In the genomic region with DNA sequence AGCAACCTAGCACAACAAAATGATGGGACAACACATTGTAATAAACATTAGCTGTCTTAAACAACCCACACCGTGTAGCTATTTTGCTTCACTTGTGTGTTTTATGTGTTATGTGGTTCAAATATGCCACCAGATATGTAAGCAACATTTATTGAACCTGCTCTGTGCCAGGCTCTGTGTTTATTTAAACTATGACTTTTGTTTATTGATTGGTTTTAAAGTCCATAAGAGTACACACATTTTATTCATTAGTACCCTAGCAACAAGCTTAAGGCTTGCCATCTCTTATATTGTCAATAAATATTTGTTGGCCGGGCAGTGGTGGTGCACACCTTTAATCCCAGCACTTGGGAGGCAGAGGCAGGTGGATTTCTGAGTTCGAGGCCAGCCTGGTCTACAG, we compare ENCODE assay signal across 31 mouse cellular contexts. TPM values are rescaled to one million over a fixed set of nuclear protein-coding genes. Genes with fewer than 3 reads are reported as not detected.
"Had no signal": no experiment of that assay in that cellular context is flagged by ENCODE, and none has a peak within 500 bp of the region (broad histone marks: within the 10 kb centered on the region; RNA-seq: fewer than 3 reads in every experiment).

No protein-coding gene starts in this region.

- H3K27me3 ChIP-seq: embryonic facial prominence, embryonic 12.5 days; embryonic facial prominence, embryonic 13.5 days; embryonic facial prominence, embryonic 15.5 days; forebrain, embryonic 12.5 days; forebrain, embryonic 13.5 days; forebrain, embryonic 15.5 days had no signal

- DNase-seq: cerebellum, adult 2 months; cerebellum, adult 8-10 months; cerebellum, adult 9-10 months; cerebellum, adult 9-11 months; cerebellum, postnatal 10 days; cerebellum, postnatal 14 days; cerebellum, postnatal 25 days; cerebellum, postnatal 36 days; embryo, embryonic 11 days; forebrain, postnatal 0 days; gastrocnemius, adult 2 months; gastrocnemius, postnatal 10 days; gastrocnemius, postnatal 14 days; gastrocnemius, postnatal 25 days; gastrocnemius, postnatal 36 days; heart, adult 11 months; heart, adult 18-20 months; heart, adult 2 months had no signal

- H3K9ac ChIP-seq: embryonic facial prominence, embryonic 12.5 days; embryonic facial prominence, embryonic 13.5 days; embryonic facial prominence, embryonic 15.5 days; forebrain, embryonic 12.5 days; forebrain, embryonic 13.5 days; forebrain, embryonic 15.5 days; forebrain, postnatal 0 days had no signal

- H3K4me1 ChIP-seq: embryonic facial prominence, embryonic 10.5 days; embryonic facial prominence, embryonic 12.5 days; embryonic facial prominence, embryonic 13.5 days; embryonic facial prominence, embryonic 15.5 days; forebrain, embryonic 10.5 days; forebrain, embryonic 12.5 days; forebrain, embryonic 13.5 days; forebrain, embryonic 15.5 days had no signal

- H3K27ac ChIP-seq: embryonic facial prominence, embryonic 10.5 days; embryonic facial prominence, embryonic 12.5 days; embryonic facial prominence, embryonic 13.5 days; embryonic facial prominence, embryonic 15.5 days; forebrain, embryonic 10.5 days; forebrain, embryonic 12.5 days; forebrain, embryonic 13.5 days; forebrain, embryonic 15.5 days; gastrocnemius, adult 2 months; heart, adult 2 months had no signal

- H3K4me3 ChIP-seq: embryonic facial prominence, embryonic 10.5 days; embryonic facial prominence, embryonic 12.5 days; embryonic facial prominence, embryonic 13.5 days; embryonic facial prominence, embryonic 15.5 days; erythroblast, embryonic 14.5 days; forebrain, embryonic 10.5 days; forebrain, embryonic 12.5 days; forebrain, embryonic 13.5 days; forebrain, embryonic 15.5 days; gastrocnemius, adult 2 months; heart, adult 2 months had no signal

- H3K36me3 ChIP-seq: embryonic facial prominence, embryonic 10.5 days; embryonic facial prominence, embryonic 12.5 days; embryonic facial prominence, embryonic 13.5 days; embryonic facial prominence, embryonic 15.5 days; forebrain, embryonic 10.5 days; forebrain, embryonic 12.5 days; forebrain, embryonic 15.5 days had no signal

- ATAC-seq: forebrain, embryonic 13.5 days; forebrain, embryonic 14.5 days; forebrain, embryonic 15.5 days; forebrain, embryonic 16.5 days; forebrain, postnatal 0 days had no signal

- H3K4me2 ChIP-seq: embryonic facial prominence, embryonic 12.5 days; embryonic facial prominence, embryonic 13.5 days; embryonic facial prominence, embryonic 15.5 days; forebrain, embryonic 12.5 days; forebrain, embryonic 13.5 days; forebrain, embryonic 15.5 days had no signal

- H3K9me3 ChIP-seq: embryonic facial prominence, embryonic 10.5 days; embryonic facial prominence, embryonic 12.5 days; embryonic facial prominence, embryonic 13.5 days; embryonic facial prominence, embryonic 15.5 days; forebrain, embryonic 10.5 days; forebrain, embryonic 12.5 days; forebrain, embryonic 13.5 days; forebrain, embryonic 15.5 days had no signal

RNA-seq across cellular contexts. Expression of gene Pparg, which starts 58.2 kb away (rescaled TPM):
- total RNA-seq: common myeloid progenitor, adult 5-6 weeks had no signal
- polyA plus RNA-seq: erythroblast, embryonic 14.5 days; forebrain, embryonic 11.5 days; forebrain, embryonic 12.5 days; forebrain, embryonic 13.5 days; forebrain, embryonic 14.5 days; forebrain, embryonic 15.5 days had no signal
